Mouse (Mus musculus) MEL (cell line): Measurements from ENCODE around the gene Ino80b. TPM values are rescaled to one million over a fixed set of nuclear protein-coding genes. Genes with fewer than 3 reads are reported as not detected.
A peak's percentile ranks its signal among the peaks of the same experiment; 100 is the strongest.

Experiments
- DNase-seq: peaks from one replicate; pipeline ENCODE4 v3.0.0; 2011; ENCODE audit warnings: low read depth, low spot score
- H3K27ac ChIP-seq: 2 replicates; pipeline ENCODE4 v1.5.1; 2012; ENCODE audit warnings: low read depth, mild to moderate bottlenecking, control low read depth, low read length, moderate library complexity; ENCODE audit not compliant: control insufficient read depth
- H3K27me3 ChIP-seq, 2 experiments: fragments of 150-350 bp in 1 of 2; sonication (generic) in 1 of 2; 2 replicates each; pipeline ENCODE4 v1.6.1; 2012; ENCODE audit warnings: low read length in 2 of 2, mild to moderate bottlenecking in 2 of 2, improper control_type of control experiment in 1 of 2, moderate library complexity in 1 of 2; ENCODE audit not compliant: insufficient read depth in 2 of 2, control insufficient read depth in 1 of 2
- H3K36me3 ChIP-seq, 2 experiments: 2 replicates each; pipeline ENCODE4 v1.6.1; 2012 to 2014; ENCODE audit warnings: low read length in 2 of 2, improper control_type of control experiment in 1 of 2, inconsistent platforms in 1 of 2, mild to moderate bottlenecking in 1 of 2; ENCODE audit not compliant: insufficient read depth in 2 of 2, control insufficient read depth in 1 of 2
- H3K4me1 ChIP-seq, 2 experiments: fragments of 150-350 bp in 1 of 2; sonication (generic) in 1 of 2; 2 replicates each; pipeline ENCODE4 v1.6.1; 2012; ENCODE audit warnings: low read length in 2 of 2, improper control_type of control experiment in 1 of 2, mild to moderate bottlenecking in 1 of 2; ENCODE audit not compliant: insufficient read depth in 2 of 2, control insufficient read depth in 1 of 2
- H3K4me3 ChIP-seq, 2 experiments: fragments of 150-350 bp in 1 of 2; sonication (generic) in 1 of 2; 2 replicates each; pipeline ENCODE4 v1.5.1; 2012; ENCODE audit warnings: low read depth in 2 of 2, low read length in 2 of 2, mild to moderate bottlenecking in 2 of 2, moderate library complexity in 2 of 2, control low read depth in 1 of 2, improper control_type of control experiment in 1 of 2; ENCODE audit not compliant: control insufficient read depth in 1 of 2, insufficient read depth in 1 of 2
- H3K79me2 ChIP-seq: 2 replicates; pipeline ENCODE4 v1.6.1; 2012; ENCODE audit warnings: mild to moderate bottlenecking, low read length, moderate library complexity; ENCODE audit not compliant: control insufficient read depth, poor library complexity, insufficient read depth
- H3K9ac ChIP-seq: 2 replicates; pipeline ENCODE4 v1.6.1; 2012; ENCODE audit warnings: low read depth, mild to moderate bottlenecking, control low read depth, low read length, moderate library complexity; ENCODE audit not compliant: control insufficient read depth, poor library complexity, severe bottlenecking
- H3K9me3 ChIP-seq: fragments of 150-350 bp; sonication (generic); replicated peaks from 2 replicates; pipeline ENCODE4 v1.6.1; 2012; ENCODE audit warnings: mild to moderate bottlenecking, low read length, improper control_type of control experiment, moderate library complexity; ENCODE audit not compliant: insufficient read depth
- BHLHE40 ChIP-seq: IDR thresholded peaks from 2 replicates; pipeline ENCODE4 v1.6.1; 2012; ENCODE audit warnings: low read depth, mild to moderate bottlenecking, inconsistent platforms, low read length, improper control_type of control experiment, borderline replicate concordance
- CHD2 ChIP-seq: IDR thresholded peaks from 2 replicates; pipeline ENCODE4 v1.6.1; 2011; ENCODE audit warnings: low read length, improper control_type of control experiment
- ELF1 ChIP-seq: IDR thresholded peaks from 2 replicates; pipeline ENCODE4 v1.6.1; 2014; ENCODE audit warnings: low read depth, mild to moderate bottlenecking, inconsistent platforms, low read length, improper control_type of control experiment, moderate library complexity
- GABPA ChIP-seq: IDR thresholded peaks from 2 replicates; pipeline ENCODE4 v1.6.1; 2012; ENCODE audit warnings: low read depth, mild to moderate bottlenecking, inconsistent platforms, low read length, improper control_type of control experiment, moderate library complexity
- HCFC1 ChIP-seq: IDR thresholded peaks from 2 replicates; pipeline ENCODE4 v1.6.1; 2012; ENCODE audit warnings: low read depth, mild to moderate bottlenecking, inconsistent platforms, low read length, improper control_type of control experiment, moderate library complexity
- MAZ ChIP-seq: IDR thresholded peaks from 2 replicates; pipeline ENCODE4 v1.6.1; 2012; ENCODE audit warnings: low read depth, mild to moderate bottlenecking, inconsistent platforms, low read length, improper control_type of control experiment
- MEF2A ChIP-seq: IDR thresholded peaks from 2 replicates; pipeline ENCODE4 v1.6.1; 2014; ENCODE audit warnings: low read depth, mild to moderate bottlenecking, inconsistent platforms, low read length, improper control_type of control experiment; ENCODE audit not compliant: poor library complexity, insufficient replicate concordance, severe bottlenecking; ENCODE audit errors: extremely low read depth
- MXI1 ChIP-seq: IDR thresholded peaks from 2 replicates; pipeline ENCODE4 v1.6.1; 2011; ENCODE audit warnings: mild to moderate bottlenecking, low read depth, low read length, improper control_type of control experiment
- MYC ChIP-seq: IDR thresholded peaks from 2 replicates; pipeline ENCODE4 v1.6.1; 2011; ENCODE audit warnings: low read depth, mild to moderate bottlenecking, low read length, improper control_type of control experiment, moderate library complexity
- NELFE ChIP-seq: IDR thresholded peaks from 2 replicates; pipeline ENCODE4 v1.6.1; 2011; ENCODE audit warnings: low read depth, low read length, improper control_type of control experiment
- POLR2AphosphoS2 ChIP-seq: IDR thresholded peaks from 2 replicates; pipeline ENCODE4 v1.6.1; 2011; ENCODE audit warnings: low read length, improper control_type of control experiment
- POLR2AphosphoS5 ChIP-seq: IDR thresholded peaks from 2 replicates; pipeline ENCODE4 v1.6.1; 2012; ENCODE audit warnings: low read depth, borderline replicate concordance, mild to moderate bottlenecking, inconsistent platforms, low read length, moderate library complexity, mixed read lengths
- RAD21 ChIP-seq: IDR thresholded peaks from 2 replicates; pipeline ENCODE4 v1.6.1; 2011; ENCODE audit warnings: mild to moderate bottlenecking, low read depth, low read length, improper control_type of control experiment
- SMC3 ChIP-seq: IDR thresholded peaks from 2 replicates; pipeline ENCODE4 v1.6.1; 2011; ENCODE audit warnings: low read depth, low read length, improper control_type of control experiment
- TAL1 ChIP-seq: IDR thresholded peaks from 2 replicates; pipeline ENCODE4 v1.6.1; 2012; ENCODE audit warnings: mild to moderate bottlenecking, inconsistent platforms, low read length, moderate library complexity, mixed read lengths
- TCF12 ChIP-seq: IDR thresholded peaks from 2 replicates; pipeline ENCODE4 v1.6.1; 2014; ENCODE audit warnings: low read depth, mild to moderate bottlenecking, inconsistent platforms, low read length, improper control_type of control experiment, moderate library complexity
- UBTF ChIP-seq: IDR thresholded peaks from 2 replicates; pipeline ENCODE4 v1.6.1; 2012; ENCODE audit warnings: low read depth, mild to moderate bottlenecking, inconsistent platforms, low read length, improper control_type of control experiment, moderate library complexity, borderline replicate concordance; ENCODE audit not compliant: insufficient read depth
- USF1 ChIP-seq: IDR thresholded peaks from 2 replicates; pipeline ENCODE4 v1.6.1; 2014; ENCODE audit warnings: low read depth, mild to moderate bottlenecking, inconsistent platforms, low read length, improper control_type of control experiment, moderate library complexity
- USF2 ChIP-seq, 2 experiments: IDR thresholded peaks; 2 replicates each; pipeline ENCODE4 v1.6.1; 2011 to 2012; ENCODE audit warnings: improper control_type of control experiment in 2 of 2, low read length in 2 of 2, borderline replicate concordance in 1 of 2, inconsistent platforms in 1 of 2, low read depth in 1 of 2, mild to moderate bottlenecking in 1 of 2; ENCODE audit not compliant: insufficient read depth in 1 of 2
- ZC3H11A ChIP-seq: IDR thresholded peaks from 2 replicates; pipeline ENCODE4 v1.6.1; 2012; ENCODE audit warnings: low read depth, mild to moderate bottlenecking, inconsistent platforms, low read length, improper control_type of control experiment
- ZKSCAN1 ChIP-seq: IDR thresholded peaks from 2 replicates; pipeline ENCODE4 v1.6.1; 2012; ENCODE audit warnings: low read depth, mild to moderate bottlenecking, inconsistent platforms, low read length, improper control_type of control experiment, moderate library complexity
- ZMIZ1 ChIP-seq: IDR thresholded peaks from 2 replicates; pipeline ENCODE4 v1.6.1; 2012; ENCODE audit warnings: low read depth, mild to moderate bottlenecking, inconsistent platforms, low read length, improper control_type of control experiment, moderate library complexity
- ZNF384 ChIP-seq: IDR thresholded peaks from 2 replicates; pipeline ENCODE4 v1.6.1; 2012; ENCODE audit warnings: low read depth, mild to moderate bottlenecking, inconsistent platforms, low read length, improper control_type of control experiment
- polyA plus RNA-seq, 2 experiments: library from polyadenylated mRNA; stranded (reverse) in 1 of 2; unstranded in 1 of 2; fragments of >175 nt in 1 of 2; fragments of >200 nt in 1 of 2; gene quantifications; 2 replicates each; pipeline versions ENCODE4 v1.2.1 to v1.2.4; 2012; ENCODE audit warnings: low replicate concordance in 2 of 2, low read depth in 1 of 2; ENCODE audit not compliant: insufficient read length in 2 of 2, insufficient read depth in 1 of 2, missing spikeins in 1 of 2
- total RNA-seq: library from RNA; depleted of rRNA; stranded (reverse); fragments of 300-350 nt; gene quantifications from 2 replicates; pipeline ENCODE4 v1.2.3, GENCODE M21; 2012

Gene Ino80b
- total and polyA plus RNA-seq, 3 experiments = 30.6 to 40.9 TPM; not detected in 1

GRCm38 (mm10) chr6:83104158-83104557, 21.1 kb downstream of the Ino80b start:
- H3K27me3 ChIP-seq = no peaks in the 10 kb centered on the region
- H3K4me1 ChIP-seq = peaks cover 0 to 7% of the 10 kb centered on the region in 2 experiments; a peak in 3 of 4 replicates
- peaks cover 16% of the 10 kb centered on the region for H3K79me2 ChIP-seq
- H3K4me3 ChIP-seq = no peak overlapping the region
- H3K9ac ChIP-seq = no peak overlapping the region
- no peak for DNase-seq
- TF ChIP-seq POLR2AphosphoS2 (no peak), MXI1 (no peak), TCF12 (no peak), HCFC1 (no peak), SMC3 (no peak), POLR2AphosphoS5 (no peak), RAD21 (no peak), GABPA (no peak)
- no peaks in the 10 kb centered on the region for H3K9me3 ChIP-seq
- H3K27ac ChIP-seq = no peak overlapping the region
- H3K36me3 ChIP-seq = peaks cover 1 to 8% of the 10 kb centered on the region in 2 experiments; a peak in 3 of 4 replicates

GRCm38 (mm10) chr6:83103130-83103650, 22.0 kb downstream of the Ino80b start:
- Histone ChIP-seq H3K4me1 (peaks cover 0 to 7% of the 10 kb centered on the region in 2 experiments; a peak in 3 of 4 replicates), H3K27me3 (no peaks in the 10 kb centered on the region), H3K9ac (peak overlapping the region; percentile 76; the same call in 1 of the 2 replicates), H3K4me3 (no peak overlapping the region), H3K79me2 (peaks cover 12% of the 10 kb centered on the region), H3K36me3 (peaks cover 1 to 8% of the 10 kb centered on the region in 2 experiments; a peak in 3 of 4 replicates), H3K27ac (no peak overlapping the region), H3K9me3 (no peaks in the 10 kb centered on the region)
- TF ChIP-seq CHD2 (no peak), POLR2AphosphoS5 (no peak), MAZ (no peak), RAD21 (no peak), ZNF384 (no peak), MEF2A (no peak), TCF12 (no peak), USF2 (IDR thresholded peaks at IDR 0.05; ENCODE audit: borderline replicate concordance in 1 of 2, insufficient read depth in 1 of 2, low read depth in 1 of 2, low read length in 2 of 2) (no peak), TAL1 (no peak), ELF1 (no peak), MYC (no peak), UBTF (no peak), USF1 (no peak), BHLHE40 (no peak), ZKSCAN1 (no peak), ZC3H11A (no peak), ZMIZ1 (no peak), NELFE (no peak)
- DNase-seq = no peak
